Mouse (Mus musculus) olfactory bulb, adult 2 months (tissue): ENCODE data around the gene Serpinb1b.

ENCODE experiments used
- CTCF ChIP-seq: fragments of 200-500 bp; IDR thresholded peaks from 2 replicates; pipeline ENCODE4 v1.5.1; 2012; ENCODE audit warnings: low read depth, mild to moderate bottlenecking, low read length, moderate library complexity; ENCODE audit not compliant: insufficient read depth
- POLR2A ChIP-seq: fragments of 200-500 bp; IDR thresholded peaks from 2 replicates; pipeline ENCODE4 v1.6.1; 2012; ENCODE audit warnings: mild to moderate bottlenecking, low read depth, low read length, moderate library complexity; ENCODE audit not compliant: insufficient read depth

DNA sequence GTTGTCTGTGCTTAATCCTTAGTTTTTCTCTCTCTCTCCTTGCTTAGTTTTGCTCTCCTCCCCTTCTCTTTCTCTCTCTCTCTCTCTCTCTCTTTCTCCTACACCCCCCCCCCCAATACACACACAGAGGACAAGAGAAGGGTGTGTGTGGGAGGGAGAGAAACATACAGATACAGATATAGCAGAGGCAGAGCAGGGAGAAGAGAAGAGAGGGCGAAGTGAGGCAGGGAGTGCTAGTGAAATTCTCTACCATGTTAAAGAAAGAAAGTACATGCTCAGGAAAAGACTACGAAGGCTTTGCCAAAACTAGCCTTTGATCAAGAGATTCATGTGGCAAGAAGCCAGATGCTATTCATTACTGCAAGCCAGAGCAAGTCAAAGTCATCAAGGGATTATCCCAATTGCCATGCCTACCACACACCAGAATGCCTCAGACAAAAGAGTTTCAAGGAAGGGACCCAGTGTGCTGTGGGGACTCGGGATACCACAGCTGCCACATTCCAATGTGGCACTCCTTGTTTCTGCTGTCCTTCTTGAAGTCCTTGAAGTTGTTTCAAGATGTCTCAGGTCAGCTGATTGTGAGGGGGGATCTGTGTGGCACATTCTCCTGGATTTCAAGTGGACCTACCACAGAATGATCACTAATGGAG lies at the start of gene Serpinb1b:
- TF ChIP-seq POLR2A (no peak), CTCF (no peak)
